Mouse (Mus musculus) hindbrain, embryonic 11.5 days (tissue): ENCODE measurements around the gene Gm1604a. TPM values are rescaled to one million over a fixed set of nuclear protein-coding genes. Genes with fewer than 3 reads are reported as not detected.
"Not testable (repeated sequence)": the region's sequence is repeated elsewhere in the genome, so short reads cannot be mapped to it uniquely, and the experiment has no call there.

ENCODE experiments used
- ATAC-seq: fragments of 200-750 bp; cut with Nextera tagmentation; 2 replicates; pipeline ENCODE4 v1.8.0; 2017; ENCODE audit warnings: mild to moderate bottlenecking, moderate TSS enrichment, moderate library complexity; ENCODE audit not compliant: low FRiP score
- DNase-seq: peaks from one replicate; pipeline ENCODE4 v3.0.0-alpha.2; 2015; ENCODE audit warnings: low spot score
- H3K27ac ChIP-seq: fragments of 300-500 bp; sonication (generic); 2 replicates; pipeline ENCODE4 v1.5.1; 2014; ENCODE audit warnings: mild to moderate bottlenecking, low read depth, low read length
- H3K27me3 ChIP-seq: fragments of 300-500 bp; sonication (generic); 2 replicates; pipeline ENCODE4 v1.6.1; 2014; ENCODE audit warnings: mild to moderate bottlenecking, low read length, moderate library complexity, mixed read lengths; ENCODE audit not compliant: control insufficient read depth, insufficient read depth
- H3K36me3 ChIP-seq: fragments of 300-500 bp; sonication (generic); 2 replicates; pipeline ENCODE4 v1.6.1; 2014; ENCODE audit warnings: mild to moderate bottlenecking, low read length, moderate library complexity, mixed read lengths; ENCODE audit not compliant: control insufficient read depth, insufficient read depth
- H3K4me1 ChIP-seq: fragments of 300-500 bp; sonication (generic); replicated peaks from 2 replicates; pipeline ENCODE4 v1.6.1; 2014; ENCODE audit warnings: low read length, mixed read lengths; ENCODE audit not compliant: control insufficient read depth, insufficient read depth
- H3K4me2 ChIP-seq: fragments of 300-500 bp; sonication (generic); replicated peaks from 2 replicates; pipeline ENCODE4 v1.6.1; 2014; ENCODE audit warnings: mild to moderate bottlenecking, low read depth, low read length
- H3K4me3 ChIP-seq: fragments of 300-500 bp; sonication (generic); 2 replicates; pipeline ENCODE4 v1.5.1; 2014; ENCODE audit warnings: low read depth, low read length
- H3K9ac ChIP-seq: fragments of 300-500 bp; sonication (generic); 2 replicates; pipeline ENCODE4 v1.6.1; 2014; ENCODE audit warnings: low read depth, low read length
- H3K9me3 ChIP-seq: fragments of 300-500 bp; sonication (generic); 2 replicates; pipeline ENCODE4 v1.6.1; 2016; ENCODE audit warnings: low read length; ENCODE audit not compliant: control insufficient read depth
- WGBS: fragments of 180-500 bp; shearing (Covaris S2); extraction: QIAGEN DNeasy Blood & Tissue Kit; methylation state at CpG from one replicate; pipeline ENCODE4 v1.1.7; 2014; 5-methylcytosine and 5-hydroxymethylcytosine counted together
- polyA plus RNA-seq: library from polyadenylated mRNA; unstranded; fragments of >200 nt; fragmentation: Nextera tagmentation; extraction: Ambion mirVana; gene quantifications from 2 replicates; pipeline ENCODE4 v1.2.1, GENCODE M21; 2014

Gm1604a gene
- polyA plus RNA-seq, 1 experiment from 2014 or later: not detected

DNA sequence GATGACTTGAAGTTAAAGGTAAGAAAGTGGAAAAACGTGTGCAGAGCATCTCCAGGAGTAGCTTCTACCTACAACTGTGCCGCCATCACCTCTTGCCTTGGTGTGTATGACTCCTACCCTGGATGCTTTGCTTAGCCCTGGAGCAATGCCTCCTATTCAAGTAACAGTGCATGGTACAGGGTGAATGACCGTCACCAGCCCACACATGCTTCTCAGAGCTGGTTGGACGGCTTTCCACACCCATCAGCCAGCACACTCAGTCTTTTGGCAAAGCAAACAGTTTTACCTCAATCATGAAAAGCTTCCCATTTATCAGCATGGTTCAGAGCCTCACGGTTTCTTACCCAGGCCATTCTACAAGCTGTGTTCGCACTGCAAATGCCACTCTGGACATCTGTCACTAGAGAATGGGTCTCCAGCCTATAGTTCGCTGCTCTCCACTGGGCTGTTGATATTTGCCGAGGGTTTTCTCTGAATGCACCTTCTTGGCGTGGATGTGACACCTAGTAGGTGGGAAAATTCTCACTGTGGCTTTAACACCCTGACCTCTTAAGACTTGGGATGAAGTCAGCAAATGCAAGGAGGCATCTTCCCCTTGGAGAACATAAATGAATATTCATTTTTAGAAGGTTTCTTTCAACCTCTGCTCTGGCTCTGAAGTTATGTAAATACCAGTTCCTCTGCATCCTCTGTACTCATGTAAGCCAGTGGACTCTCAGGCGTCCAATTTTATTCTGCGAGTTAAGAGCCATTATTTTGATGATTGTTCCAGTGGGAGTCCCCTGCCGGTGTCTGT, 23.4 kb upstream of the Gm1604a start:
- H3K27me3 ChIP-seq, ATAC-seq: not testable (repeated sequence)
- WGBS: 92% methylated on average over 8 of the region's 12 CpGs

DNA sequence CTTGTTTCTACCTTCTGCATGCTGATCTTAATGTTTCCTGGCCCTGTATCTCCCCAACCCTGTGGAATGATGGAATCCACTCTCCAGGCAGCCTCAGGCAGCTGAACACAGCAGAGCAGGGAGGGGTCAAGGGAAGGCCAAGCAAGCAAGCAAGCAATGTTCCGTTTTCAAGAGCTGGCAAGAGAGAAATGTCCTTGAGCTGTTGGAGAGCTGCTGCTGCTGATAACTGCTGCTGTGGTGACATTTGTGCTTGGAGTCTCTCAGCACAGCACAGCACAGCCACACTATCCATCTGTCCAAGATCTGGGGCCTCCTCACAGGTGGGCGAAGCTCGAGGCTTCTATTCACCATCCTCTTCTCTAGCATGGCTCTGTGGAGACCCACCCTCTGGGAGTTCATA, 22.0 kb upstream of the Gm1604a start:
- H3K27ac ChIP-seq, H3K9me3 ChIP-seq, H3K4me2 ChIP-seq, H3K36me3 ChIP-seq, H3K4me3 ChIP-seq, H3K27me3 ChIP-seq, H3K4me1 ChIP-seq, ATAC-seq, H3K9ac ChIP-seq, DNase-seq: not testable (repeated sequence)
- no CpG with 5 or more reads among the region's 3 CpGs for WGBS

More for the DNA sequence above, 23.4 kb upstream of the Gm1604a start:
- H3K4me2 ChIP-seq, H3K4me1 ChIP-seq, H3K36me3 ChIP-seq, H3K9ac ChIP-seq, DNase-seq, H3K9me3 ChIP-seq, H3K27ac ChIP-seq, H3K4me3 ChIP-seq: not testable (repeated sequence)

DNA sequence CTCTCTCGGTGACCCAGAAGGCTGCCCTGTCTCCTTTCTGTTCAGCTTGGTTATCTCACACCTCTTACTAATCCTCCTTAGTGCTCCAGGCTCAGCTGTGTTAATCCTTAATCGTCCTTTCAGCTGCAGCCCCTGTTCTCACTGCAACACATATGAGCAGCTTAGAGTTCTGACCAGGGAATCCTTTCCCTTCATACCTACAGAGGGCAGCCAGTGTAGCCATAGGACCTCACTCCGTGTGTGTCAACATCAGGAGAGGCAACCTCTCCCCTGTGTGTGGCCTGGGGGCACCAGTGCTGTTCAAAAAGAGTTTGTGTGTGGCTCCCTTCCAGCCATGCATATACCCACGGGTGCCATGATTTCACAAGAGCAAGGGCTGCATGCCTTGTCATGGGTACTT, 19.7 kb upstream of the Gm1604a start:
- H3K9me3 ChIP-seq, DNase-seq, H3K27ac ChIP-seq, H3K4me1 ChIP-seq, H3K4me2 ChIP-seq, ATAC-seq, H3K36me3 ChIP-seq, H3K27me3 ChIP-seq, H3K9ac ChIP-seq, H3K4me3 ChIP-seq: not testable (repeated sequence)
- 69% methylated on average over 3 of the region's 4 CpGs for WGBS

DNA sequence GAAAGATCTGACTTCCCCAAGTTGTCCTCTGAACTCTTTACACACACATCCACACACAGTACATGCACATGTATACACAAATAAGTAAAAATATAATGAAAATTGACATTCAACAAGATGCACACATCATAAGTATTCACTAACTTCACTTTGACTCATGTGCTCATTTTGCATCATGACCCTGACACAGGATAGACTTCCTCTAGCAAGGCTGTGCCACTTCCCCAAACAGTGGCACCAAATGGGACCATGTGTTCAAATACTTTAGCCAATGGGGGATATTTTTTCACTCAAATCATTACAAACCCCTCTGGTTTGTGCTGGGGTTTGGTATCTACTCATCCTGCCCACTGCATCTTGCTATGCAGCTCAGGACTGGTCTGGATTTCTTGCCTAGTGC, 16.5 kb upstream of the Gm1604a start:
- H3K4me2 ChIP-seq, H3K27ac ChIP-seq, H3K36me3 ChIP-seq, H3K9me3 ChIP-seq, H3K9ac ChIP-seq, H3K4me3 ChIP-seq, ATAC-seq, H3K27me3 ChIP-seq, H3K4me1 ChIP-seq, DNase-seq: not testable (repeated sequence)

DNA sequence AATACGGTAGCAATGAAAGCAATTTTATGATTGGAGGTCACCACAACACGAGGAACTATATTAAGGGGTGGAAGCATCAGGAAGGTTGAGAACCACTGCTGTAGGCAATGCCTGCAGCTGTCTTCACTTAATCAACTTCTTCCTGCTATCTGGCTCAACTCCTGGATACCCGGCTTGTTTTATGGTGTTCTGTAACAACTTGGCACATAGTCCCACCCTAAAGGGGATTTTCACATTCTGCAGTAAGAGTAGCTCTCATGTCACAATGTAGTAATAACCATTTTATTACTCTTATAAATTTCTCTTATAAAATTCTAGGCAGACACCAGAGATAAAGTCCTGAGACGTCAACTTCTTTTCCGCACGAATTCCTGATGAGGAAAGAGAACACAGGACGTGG, 15.9 kb upstream of the Gm1604a start:
- ATAC-seq, DNase-seq, H3K4me2 ChIP-seq, H3K9ac ChIP-seq, H3K27me3 ChIP-seq, H3K27ac ChIP-seq, H3K9me3 ChIP-seq, H3K4me3 ChIP-seq, H3K36me3 ChIP-seq, H3K4me1 ChIP-seq: not testable (repeated sequence)
- WGBS: no CpG with 5 or more reads among the region's 7 CpGs

DNA sequence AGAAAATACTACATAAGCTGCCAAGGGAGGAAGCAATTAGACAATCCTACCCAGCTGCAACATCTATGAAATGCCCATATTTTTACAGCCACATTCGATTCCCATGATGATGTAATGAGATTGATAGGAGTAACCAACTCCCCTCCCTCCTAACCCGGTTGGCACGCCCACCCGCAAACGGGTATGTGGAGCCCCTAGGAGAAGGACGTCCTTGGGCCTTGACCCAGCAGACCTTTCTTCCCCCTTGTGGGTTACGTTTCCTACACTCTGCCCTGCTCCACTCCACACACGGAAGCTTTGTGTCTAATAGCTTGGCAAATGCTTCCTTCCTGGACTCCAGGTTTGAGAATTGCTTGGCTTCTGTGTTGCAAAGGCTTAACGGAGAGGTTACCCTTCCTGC, 15.5 kb upstream of the Gm1604a start:
- not testable (repeated sequence) for H3K27ac ChIP-seq, H3K9ac ChIP-seq, DNase-seq, H3K9me3 ChIP-seq, H3K4me2 ChIP-seq, ATAC-seq, H3K36me3 ChIP-seq, H3K4me3 ChIP-seq, H3K4me1 ChIP-seq, H3K27me3 ChIP-seq
- 73% methylated on average over 4 of the region's 9 CpGs for WGBS

DNA sequence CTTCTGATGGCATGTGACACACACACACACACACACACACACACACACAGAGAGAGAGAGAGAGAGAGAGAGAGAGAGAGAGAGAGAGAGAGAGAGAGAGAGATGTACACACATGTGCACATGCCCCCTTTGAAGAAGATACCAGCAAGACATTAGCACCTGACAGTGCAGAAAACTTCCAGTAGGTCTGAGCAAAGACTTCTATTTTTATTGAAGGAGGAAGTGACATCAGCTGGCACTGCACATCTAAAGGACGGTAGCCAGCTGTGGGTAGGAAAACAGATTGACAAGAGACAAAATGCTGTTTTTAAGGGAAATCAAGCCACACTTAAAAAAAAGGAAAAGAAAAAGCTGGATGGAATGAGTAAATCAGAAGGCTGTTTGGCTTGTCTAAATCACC, 11.2 kb upstream of the Gm1604a start:
- not testable (repeated sequence) for H3K9ac ChIP-seq, H3K4me1 ChIP-seq, H3K9me3 ChIP-seq, DNase-seq, H3K4me3 ChIP-seq, ATAC-seq, H3K27ac ChIP-seq, H3K36me3 ChIP-seq, H3K4me2 ChIP-seq, H3K27me3 ChIP-seq
- WGBS: no CpG with 5 or more reads among the region's 1 CpGs

DNA sequence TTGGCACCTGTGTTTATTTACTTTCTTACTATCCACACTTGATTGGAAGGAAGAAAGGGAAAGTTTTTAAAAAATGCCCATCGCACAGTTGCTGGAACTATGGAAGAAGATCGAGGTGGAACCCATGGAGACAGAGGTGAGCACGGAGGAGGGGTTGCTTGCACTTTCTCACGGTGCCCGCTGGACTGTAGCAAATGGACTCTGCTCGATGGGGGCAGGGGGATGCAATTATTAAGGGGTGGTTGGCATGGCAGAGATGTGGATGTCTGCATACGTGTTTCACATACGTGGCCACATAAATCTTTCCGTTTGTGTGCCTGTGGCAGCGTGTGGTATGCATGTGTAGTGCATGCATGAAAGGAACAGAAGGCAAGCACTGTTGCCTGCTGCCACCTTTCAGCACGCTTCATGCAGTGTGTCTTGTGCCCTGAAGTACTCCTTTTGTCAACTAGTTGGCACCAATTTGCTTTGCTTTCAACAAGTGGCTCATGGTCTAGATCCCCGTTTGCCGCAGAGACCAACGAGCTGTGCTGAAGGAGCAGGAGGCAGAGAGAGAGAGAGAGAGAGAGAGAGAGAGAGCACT, 487 bp downstream of the Gm1604a start:
- H3K4me3 ChIP-seq, DNase-seq, ATAC-seq, H3K4me2 ChIP-seq, H3K27me3 ChIP-seq, H3K36me3 ChIP-seq, H3K9ac ChIP-seq, H3K27ac ChIP-seq, H3K4me1 ChIP-seq, H3K9me3 ChIP-seq: not testable (repeated sequence)
- 62% methylated on average over 3 of the region's 14 CpGs for WGBS

DNA sequence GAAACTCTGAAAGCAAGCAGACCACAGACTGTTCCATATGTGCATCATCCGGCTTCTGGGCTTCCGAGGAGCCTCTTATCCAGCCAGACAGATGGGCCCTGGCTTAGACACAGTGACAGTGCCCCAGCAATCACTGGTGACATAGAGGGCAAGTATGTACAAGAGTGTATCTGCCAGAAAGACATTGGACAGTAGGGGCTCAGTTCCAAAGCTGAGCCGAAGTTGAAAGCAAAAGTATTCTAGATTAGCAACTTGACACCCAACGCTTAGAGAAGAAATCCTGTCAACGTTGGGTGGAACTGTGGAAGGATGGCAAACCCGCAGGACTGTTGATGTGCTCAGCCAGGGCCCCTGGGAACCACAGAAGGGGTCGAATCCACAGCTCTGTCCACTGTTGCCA, 4.8 kb downstream of the Gm1604a start:
- H3K9ac ChIP-seq, ATAC-seq, H3K27me3 ChIP-seq, H3K4me3 ChIP-seq, H3K36me3 ChIP-seq, H3K4me2 ChIP-seq, H3K9me3 ChIP-seq, H3K4me1 ChIP-seq, H3K27ac ChIP-seq, DNase-seq: not testable (repeated sequence)
- WGBS: 66% methylated on average over 5 of the region's 7 CpGs
